Mouse (Mus musculus) ES-Bruce4 (cell line): ENCODE measurements at regions not wholly inside any gene's neighbourhood (a gene's known extent, or its start where the extent isn't known, plus 50 kb on each side); places are given as distances from the start of the nearest gene placed in this dataset.

Experiments used
- H3K27ac ChIP-seq: 2 replicates; pipeline ENCODE4 v1.5.1; 2012; ENCODE audit warnings: low read length, inconsistent platforms; ENCODE audit not compliant: insufficient read depth
- H3K27me3 ChIP-seq: 2 replicates; pipeline ENCODE4 v1.6.1; 2012; ENCODE audit warnings: mild to moderate bottlenecking, low read length, inconsistent platforms; ENCODE audit not compliant: control insufficient read depth, poor library complexity, insufficient read depth, severe bottlenecking
- H3K36me3 ChIP-seq: 2 replicates; pipeline ENCODE4 v1.6.1; 2012; ENCODE audit warnings: inconsistent platforms, mild to moderate bottlenecking, low read length, moderate library complexity; ENCODE audit not compliant: control insufficient read depth, poor library complexity, insufficient read depth, severe bottlenecking
- H3K4me1 ChIP-seq: one replicate; pipeline ENCODE4 v1.8.1; 2011; ENCODE audit warnings: low read length; ENCODE audit not compliant: control insufficient read depth, insufficient read depth
- H3K4me3 ChIP-seq: 2 replicates; pipeline ENCODE4 v1.5.1; 2011; ENCODE audit warnings: low read depth, mild to moderate bottlenecking, low read length
- H3K9ac ChIP-seq: 2 replicates; pipeline ENCODE4 v1.6.1; 2012; ENCODE audit warnings: low read depth, mild to moderate bottlenecking, inconsistent platforms; ENCODE audit not compliant: poor library complexity, severe bottlenecking
- H3K9me3 ChIP-seq: replicated peaks from 2 replicates; pipeline ENCODE4 v1.6.1; 2012; ENCODE audit warnings: mild to moderate bottlenecking, low read length, inconsistent platforms; ENCODE audit not compliant: control insufficient read depth, poor library complexity, insufficient read depth, severe bottlenecking
- CTCF ChIP-seq: IDR thresholded peaks from one replicate; pipeline ENCODE4 v1.8.1; 2011; ENCODE audit warnings: low read depth, low read length
- EP300 ChIP-seq: IDR thresholded peaks from 2 replicates; pipeline ENCODE4 v1.6.1; 2011; ENCODE audit warnings: low read depth, low read length; ENCODE audit not compliant: insufficient read depth
- POLR2A ChIP-seq: IDR thresholded peaks from one replicate; pipeline ENCODE4 v1.8.1; 2011; ENCODE audit warnings: low read length; ENCODE audit not compliant: insufficient read depth

DNA sequence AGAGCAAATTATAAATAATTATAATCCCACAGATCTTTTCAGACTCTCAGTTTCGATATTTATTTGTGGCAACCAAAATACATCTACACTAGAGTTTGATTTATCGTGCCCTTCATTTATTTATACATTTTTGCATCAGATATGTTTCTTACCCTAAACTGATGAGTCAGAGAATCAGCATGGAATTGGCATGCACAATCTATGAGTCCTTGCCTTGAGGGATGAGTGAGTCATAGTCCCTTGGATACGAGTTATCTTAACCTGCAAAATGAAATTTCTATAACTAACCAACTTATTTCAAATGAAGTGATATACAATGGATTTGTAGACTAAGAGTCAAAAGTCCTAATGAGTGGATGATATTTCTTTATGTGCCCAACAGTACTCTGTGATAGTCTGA, 449.9 kb upstream of the Cypt12 start:
- no peaks in the 10 kb centered on the region for H3K36me3 ChIP-seq
- H3K4me1 ChIP-seq: no peaks in the 10 kb centered on the region
- H3K27ac ChIP-seq: no peak overlapping the region
- no peaks in the 10 kb centered on the region for H3K9me3 ChIP-seq
- no peak overlapping the region for H3K4me3 ChIP-seq
- no peaks in the 10 kb centered on the region for H3K27me3 ChIP-seq
- TF ChIP-seq CTCF (no peak), POLR2A (no peak), EP300 (no peak)
- H3K9ac ChIP-seq: no peak overlapping the region

DNA sequence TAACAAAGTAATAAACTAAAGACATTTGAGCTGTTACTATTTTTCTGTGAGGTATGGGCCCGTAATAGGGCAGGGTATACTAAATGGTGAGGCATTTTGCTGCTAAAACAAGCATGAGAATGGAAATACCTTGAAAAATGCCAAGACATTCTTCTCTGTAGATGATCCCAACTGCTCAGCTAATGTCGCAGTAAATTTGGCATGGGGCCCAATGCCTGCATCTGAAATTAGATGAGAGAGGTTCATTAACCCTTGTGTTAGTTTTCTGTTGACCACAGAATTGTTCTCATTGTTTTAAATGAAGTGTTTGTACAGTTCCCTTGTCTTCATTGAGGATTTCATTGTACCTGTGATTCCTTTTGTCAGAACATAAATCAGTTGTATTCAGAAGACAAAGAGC, 446.7 kb upstream of the Cypt12 start:
- Histone ChIP-seq H3K4me3 (no peak overlapping the region), H3K9ac (no peak overlapping the region), H3K27ac (no peak overlapping the region), H3K9me3 (no peaks in the 10 kb centered on the region), H3K36me3 (no peaks in the 10 kb centered on the region), H3K27me3 (no peaks in the 10 kb centered on the region), H3K4me1 (no peaks in the 10 kb centered on the region)
- TF ChIP-seq CTCF (no peak), EP300 (no peak), POLR2A (no peak)

DNA sequence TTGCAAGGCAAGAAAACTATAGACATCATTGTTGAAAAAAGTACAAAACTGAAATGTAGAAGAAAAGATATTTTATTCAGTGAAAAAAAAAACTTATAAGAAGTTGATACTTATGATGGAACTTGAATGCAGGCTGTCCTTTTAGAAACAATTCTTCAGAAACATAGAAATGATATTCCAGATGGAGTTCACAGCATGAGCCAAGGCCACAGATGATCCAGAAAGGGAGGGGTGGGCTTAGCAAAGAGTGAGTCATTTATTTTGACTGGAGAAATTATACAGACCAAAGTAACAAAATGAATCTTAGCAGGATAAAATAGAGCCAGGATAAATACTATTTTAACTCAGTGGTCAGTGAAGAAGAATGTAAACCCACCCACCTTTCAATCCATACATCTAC, 406.9 kb upstream of the Cypt12 start:
- H3K4me1 ChIP-seq: no peaks in the 10 kb centered on the region
- no peaks in the 10 kb centered on the region for H3K9me3 ChIP-seq
- TF ChIP-seq EP300: no peak
- no peak for TF ChIP-seq CTCF
- TF ChIP-seq POLR2A: no peak
- no peak overlapping the region for H3K9ac ChIP-seq
- H3K4me3 ChIP-seq: no peak overlapping the region
- H3K36me3 ChIP-seq: no peaks in the 10 kb centered on the region
- H3K27ac ChIP-seq: no peak overlapping the region
- no peaks in the 10 kb centered on the region for H3K27me3 ChIP-seq

DNA sequence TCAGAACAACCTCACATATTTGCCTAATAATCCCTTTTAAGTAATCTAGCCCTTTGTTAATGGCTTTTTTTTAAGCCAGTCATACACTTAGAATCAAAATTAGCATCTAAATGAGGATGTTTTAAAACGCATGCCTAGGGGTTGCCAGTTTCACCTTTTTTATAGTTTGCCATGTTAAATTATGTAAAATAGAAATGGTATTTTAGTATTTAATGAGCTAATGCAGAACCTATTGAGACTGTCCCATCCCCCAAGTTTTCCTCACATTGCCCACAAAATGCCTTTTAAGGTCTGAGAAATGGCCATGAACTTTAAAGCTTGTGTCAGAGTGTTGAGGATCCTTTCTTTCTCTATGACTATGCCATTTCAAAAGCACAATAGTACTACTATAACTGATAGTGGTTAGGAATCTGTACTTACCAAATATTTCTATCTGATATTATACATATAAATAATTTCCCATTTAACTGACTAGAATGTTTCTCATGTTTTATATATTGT, 400.6 kb upstream of the Cypt12 start:
- no peak overlapping the region for H3K4me3 ChIP-seq
- H3K4me1 ChIP-seq: no peaks in the 10 kb centered on the region

DNA sequence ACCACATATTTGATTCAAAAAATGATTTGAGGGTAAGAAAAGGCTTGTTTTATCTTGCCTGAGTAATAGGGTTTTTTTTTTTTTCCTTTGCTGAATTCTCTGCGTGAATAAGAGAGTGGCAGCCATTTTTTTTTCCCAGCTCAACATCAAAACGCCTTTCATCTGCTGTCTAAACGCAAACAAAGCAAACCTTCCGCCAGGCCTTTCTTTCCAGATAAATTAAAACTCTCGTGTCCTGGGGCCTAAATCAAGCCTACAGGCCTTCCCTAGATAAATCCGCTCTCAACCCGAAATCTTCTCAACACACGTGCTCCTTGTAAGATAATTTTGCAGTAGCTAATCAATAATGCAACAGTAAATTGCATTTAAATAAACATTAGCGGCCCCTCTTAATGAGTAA, 365.7 kb upstream of the Cypt12 start:
- H3K36me3 ChIP-seq: no peaks in the 10 kb centered on the region
- H3K27me3 ChIP-seq: no peaks in the 10 kb centered on the region
- no peaks in the 10 kb centered on the region for H3K4me1 ChIP-seq
- no peak overlapping the region for H3K9ac ChIP-seq
- TF ChIP-seq CTCF (no peak), EP300 (no peak), POLR2A (no peak)
- no peaks in the 10 kb centered on the region for H3K9me3 ChIP-seq
- no peak overlapping the region for H3K27ac ChIP-seq
- H3K4me3 ChIP-seq: no peak overlapping the region

More for the DNA sequence above, 400.6 kb upstream of the Cypt12 start:
- no peak for TF ChIP-seq CTCF
- TF ChIP-seq EP300: no peak
- TF ChIP-seq POLR2A: no peak
- Histone ChIP-seq H3K9me3 (no peaks in the 10 kb centered on the region), H3K36me3 (no peaks in the 10 kb centered on the region), H3K27ac (no peak overlapping the region), H3K9ac (no peak overlapping the region), H3K27me3 (no peaks in the 10 kb centered on the region)

DNA sequence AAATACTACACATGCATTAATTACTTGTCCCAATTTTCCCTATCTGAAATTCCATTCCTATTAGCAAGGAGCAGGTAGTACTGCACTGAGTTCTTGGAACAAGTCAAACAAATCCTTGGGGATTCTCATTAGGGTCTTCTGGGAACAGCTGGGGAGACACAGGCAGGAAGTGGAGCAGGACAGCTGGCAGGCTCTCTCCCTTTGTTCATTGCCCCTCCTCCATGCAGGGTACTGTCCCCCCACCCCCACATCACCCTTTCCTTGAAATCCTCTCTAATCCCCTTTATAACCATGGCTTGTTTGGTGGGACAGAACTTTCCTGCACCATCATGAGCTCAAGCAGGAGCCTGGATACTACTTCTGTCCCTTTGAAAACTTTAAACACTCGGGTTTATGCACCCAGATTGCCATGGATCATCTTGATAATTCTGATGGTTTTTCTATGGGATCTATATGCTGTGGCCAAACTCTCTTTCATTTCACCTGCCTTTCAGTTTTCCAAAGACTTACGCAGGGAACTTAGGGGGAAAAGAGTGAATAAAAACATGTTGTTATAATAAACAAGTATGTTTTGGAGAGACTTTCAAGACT, 358.2 kb upstream of the Cypt12 start:
- Histone ChIP-seq H3K27ac (no peak overlapping the region), H3K36me3 (no peaks in the 10 kb centered on the region), H3K4me3 (no peak overlapping the region), H3K27me3 (no peaks in the 10 kb centered on the region), H3K4me1 (no peaks in the 10 kb centered on the region), H3K9me3 (no peaks in the 10 kb centered on the region), H3K9ac (no peak overlapping the region)
- TF ChIP-seq POLR2A: no peak
- no peak for TF ChIP-seq CTCF
- TF ChIP-seq EP300: no peak
